8 mouse cellular contexts compared by ENCODE assay signal in genomic region chr5:135851024-135851423, GRCm38 (mm10). TPM values are rescaled to one million over a fixed set of nuclear protein-coding genes. Genes with fewer than 3 reads are reported as not detected.
DNase-seq lines count a peak whose midpoint lies in the region; ATAC-seq lines count a peak whose summit lies in the region.

No protein-coding gene starts in this region.

- peak; percentile 31 for DNase-seq in adrenal gland, adult 2 months
- DNase-seq in adrenal gland, postnatal 36 days: no peak
- DNase-seq in right cerebral cortex, adult 18-20 months: peak; percentile 50
- no peak for DNase-seq in right cerebral cortex, adult 2 months (ENCODE audit: low spot score in 2 of 2)
- peak; percentile 93 for DNase-seq in mesoderm, embryonic 11.5 days (ENCODE audit: low read depth, low spot score)
- DNase-seq in yolk sac, embryonic 10.5 days (ENCODE audit: low spot score): peak; percentile 47
- no peak for DNase-seq in testis, postnatal 14 days (ENCODE audit: low spot score)

- ATAC-seq in activated CD4-positive, CD25-positive, alpha-beta regulatory T cell, adult 4 months: no peak

RNA-seq across cellular contexts. Expression of gene Hspb1, which starts 36.7 kb away (rescaled TPM):
- total RNA-seq in adrenal gland, adult 2 months (2021): 100 to 1,000 TPM; 236 to 614 TPM
- polyA plus RNA-seq in adrenal gland, adult 2 months (2012; rRNA removed): 309 and 678 TPM in 2 replicates
- total RNA-seq in adrenal gland, postnatal 36 days (2021): 100 to 1,000 TPM in 1 of 2 experiments, 10 to 100 TPM in 1; 85.2 to 330 TPM
- not detected for polyA plus RNA-seq in activated CD4-positive, CD25-positive, alpha-beta regulatory T cell, adult 4 months (2017; shearing (Covaris generic))

RNA-seq across cellular contexts. Expression of gene Srrm3, which starts 44.3 kb away (rescaled TPM):
- total RNA-seq in adrenal gland, adult 2 months (2021): 1 to 10 TPM; 2.8 to 3.9 TPM
- 3.0 and 3.6 TPM in 2 replicates for polyA plus RNA-seq in adrenal gland, adult 2 months (2012; rRNA removed)
- 1 to 10 TPM; 1.6 to 3.4 TPM for total RNA-seq in adrenal gland, postnatal 36 days (2021)
- polyA plus RNA-seq in activated CD4-positive, CD25-positive, alpha-beta regulatory T cell, adult 4 months (2017; shearing (Covaris generic)): not detected

Comparison
In these comparisons a context has a peak if more than half of its experiments do, and no peak if none do; other contexts are left out.
1. DNase-seq: peak in adrenal gland, adult 2 months (single experiment), right cerebral cortex, adult 18-20 months (single experiment), mesoderm, embryonic 11.5 days (single experiment) and yolk sac, embryonic 10.5 days (single experiment); none in adrenal gland, postnatal 36 days (0 of 2), right cerebral cortex, adult 2 months (0 of 2) and testis, postnatal 14 days (single experiment).